Mouse (Mus musculus): ENCODE results near the gene Psmd9.

The Psmd9 gene

GRCm38 (mm10) chr5:123150641-123151040 lies 18.6 kb upstream of the Psmd9 start:
- DNase-seq: peak; percentile 65 to 67

- DNase-seq: peak; percentile 72 to 77
These were observed 18.1 kb upstream of the Psmd9 start for GRCm38 (mm10) chr5:123151077-123151476.

- no peak for DNase-seq
These were observed 17.4 kb upstream of the Psmd9 start for GRCm38 (mm10) chr5:123151707-123152362.

GRCm38 (mm10) chr5:123152901-123153300 lies 16.3 kb upstream of the Psmd9 start:
- DNase-seq: peak in 1 of 2 experiments; percentile 17

GRCm38 (mm10) chr5:123155425-123155824 lies 13.8 kb upstream of the Psmd9 start:
- DNase-seq: peak; percentile 57 to 70

GRCm38 (mm10) chr5:123156763-123157162 lies 12.4 kb upstream of the Psmd9 start:
- peak in 1 of 2 experiments; percentile 16 for DNase-seq

- no peak for DNase-seq
These were observed 11.2 kb upstream of the Psmd9 start for GRCm38 (mm10) chr5:123157972-123158371.

GRCm38 (mm10) chr5:123159446-123159845 lies 9.8 kb upstream of the Psmd9 start:
- no peak for DNase-seq

- DNase-seq: no peak
These were observed 9.3 kb upstream of the Psmd9 start for GRCm38 (mm10) chr5:123159866-123160265.

GRCm38 (mm10) chr5:123160341-123160740 lies 8.9 kb upstream of the Psmd9 start:
- no peak for DNase-seq

- no peak for DNase-seq
These were observed 6.3 kb upstream of the Psmd9 start for GRCm38 (mm10) chr5:123162942-123163341.

- DNase-seq: no peak
These were observed 2.8 kb upstream of the Psmd9 start for GRCm38 (mm10) chr5:123166437-123166836.

- no peak for DNase-seq
These were observed 1.6 kb upstream of the Psmd9 start for GRCm38 (mm10) chr5:123167591-123167990.

- no peak for DNase-seq
These were observed 1.2 kb downstream of the Psmd9 start for GRCm38 (mm10) chr5:123170365-123170764.

- DNase-seq: peak; percentile 61 to 82
These were observed 2.6 kb downstream of the Psmd9 start for GRCm38 (mm10) chr5:123171646-123172350.

- no peak for DNase-seq
These were observed 9.6 kb downstream of the Psmd9 start for GRCm38 (mm10) chr5:123178792-123179191.

- DNase-seq: no peak
These were observed 11.2 kb downstream of the Psmd9 start for GRCm38 (mm10) chr5:123180390-123180789.

- no peak for DNase-seq
These were observed 12.3 kb downstream of the Psmd9 start for GRCm38 (mm10) chr5:123181536-123181935.

- no peak for DNase-seq
These were observed 13.4 kb downstream of the Psmd9 start, which contains the start of gene Hpd for GRCm38 (mm10) chr5:123182651-123183050. Gene Hpd (minus strand): TSS chr5:123182727.

GRCm38 (mm10) chr5:123185966-123186365 lies 16.8 kb downstream of the Psmd9 start:
- no peak for DNase-seq

- no peak for DNase-seq
These were observed 18.1 kb downstream of the Psmd9 start for GRCm38 (mm10) chr5:123187306-123187705.

GRCm38 (mm10) chr5:123190912-123191311 lies 21.7 kb downstream of the Psmd9 start:
- DNase-seq: no peak

- no peak for DNase-seq
These were observed 22.2 kb downstream of the Psmd9 start for GRCm38 (mm10) chr5:123191427-123191826.

GRCm38 (mm10) chr5:123192606-123193150 lies 23.5 kb downstream of the Psmd9 start:
- DNase-seq: no peak
